Mouse (Mus musculus): ENCODE measurements around the gene Acacb. TPM values are rescaled to one million over a fixed set of nuclear protein-coding genes. Genes with fewer than 3 reads are reported as not detected.

Acacb gene
- total RNA-seq, 4 experiments from 2014 or later: 5.5 to 7.8 (median 6.4) TPM

DNA sequence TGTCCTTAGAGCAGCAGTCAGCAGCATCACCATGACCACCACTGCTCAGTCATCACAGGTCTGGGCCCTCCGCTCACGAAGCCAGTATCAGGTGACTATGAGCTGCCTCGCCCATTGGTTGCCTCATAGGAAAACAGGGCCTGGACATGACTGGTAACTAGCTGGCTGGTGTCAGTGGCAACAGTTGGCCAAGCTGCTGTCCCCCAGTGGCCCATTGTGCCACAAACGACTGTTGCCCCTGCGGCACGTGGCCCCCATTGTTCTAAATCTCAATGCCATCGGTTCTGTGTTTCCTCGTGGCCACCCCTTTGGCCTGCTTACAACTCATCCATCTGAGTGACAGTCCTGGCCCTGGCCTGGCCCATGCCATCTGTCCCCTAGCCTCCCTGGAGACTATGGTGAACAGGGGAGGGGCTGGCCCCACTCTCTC lies 117.7 kb downstream of the Acacb start:
- DNase-seq (ENCODE audit: low spot score in 2 of 2): no peak

DNA sequence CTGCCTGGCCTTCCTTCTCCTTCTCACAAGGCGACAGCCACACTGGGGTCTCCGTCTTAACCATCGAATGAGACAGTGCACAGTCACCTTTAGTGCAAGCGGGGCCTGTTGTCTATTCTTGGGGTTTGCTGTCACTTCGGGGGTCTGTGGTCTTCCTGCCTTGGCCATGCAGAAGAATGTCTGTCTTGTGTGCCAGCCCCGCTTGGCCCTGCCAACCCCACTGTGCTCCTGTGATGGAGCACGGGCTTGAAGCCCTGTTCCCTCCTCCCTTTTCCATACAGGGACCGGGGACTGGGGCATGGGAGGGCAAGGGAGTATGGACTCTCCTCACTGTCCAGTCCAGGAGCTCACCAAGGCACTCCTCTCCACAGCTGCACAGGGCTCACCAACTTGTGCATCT lies 118.5 kb downstream of the Acacb start:
- no peak for DNase-seq (ENCODE audit: low spot score in 2 of 2)

DNA sequence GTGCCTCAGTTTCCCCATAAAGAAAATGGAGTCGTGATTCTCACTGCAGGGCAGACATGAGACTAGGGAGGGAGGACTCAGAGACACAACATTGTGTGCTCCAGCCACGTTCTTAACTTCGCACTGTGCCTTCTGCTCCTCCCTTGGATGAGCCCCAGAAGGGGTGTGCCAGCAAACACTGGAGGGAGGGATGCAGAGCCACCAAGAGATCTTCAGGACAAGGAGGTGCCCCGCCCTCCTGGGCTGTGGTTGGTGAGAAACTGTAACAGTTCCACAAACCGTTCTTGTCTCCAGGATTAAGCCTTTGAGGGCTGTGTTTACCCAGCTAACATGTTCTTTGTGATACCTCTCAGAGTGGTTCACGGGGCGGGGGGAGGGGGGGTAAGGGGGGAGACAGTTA lies 122.3 kb downstream of the Acacb start:
- DNase-seq (ENCODE audit: low spot score in 2 of 2): no peak

DNA sequence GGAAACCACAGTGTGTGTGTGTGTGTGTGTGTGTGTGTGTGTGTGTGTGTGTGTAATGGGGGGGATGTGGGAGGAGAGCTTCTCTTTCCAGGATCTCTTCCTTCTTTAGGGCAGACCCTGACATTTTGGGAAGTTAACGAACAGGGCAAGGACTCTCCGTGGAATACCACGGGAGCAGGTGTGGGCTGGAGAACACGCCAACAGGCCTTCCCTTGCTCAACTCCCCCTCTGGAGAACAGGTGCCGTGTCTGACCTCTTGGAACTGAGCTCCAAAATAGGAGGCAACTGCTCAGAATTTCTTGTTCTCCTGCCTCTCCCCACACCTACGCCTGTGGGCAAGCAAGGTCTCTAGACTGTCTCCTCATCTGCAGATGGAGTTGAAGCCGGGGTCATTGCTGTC lies 123.2 kb downstream of the Acacb start:
- DNase-seq (ENCODE audit: low spot score in 2 of 2): no peak

GRCm38 (mm10) chr5:114269984-114270383 lies 123.6 kb downstream of the Acacb start:
- DNase-seq (ENCODE audit: low spot score in 2 of 2): no peak

GRCm38 (mm10) chr5:114273693-114274402 lies 127.5 kb downstream of the Acacb start, which contains the start of gene Foxn4:
Foxn4 (minus strand) TSS chr5:114273807.
- no peak for DNase-seq (ENCODE audit: low spot score in 2 of 2)

- no peak for DNase-seq (ENCODE audit: low spot score in 2 of 2)
Observed at GRCm38 (mm10) chr5:114275339-114275738, 129.0 kb downstream of the Acacb start.

DNA sequence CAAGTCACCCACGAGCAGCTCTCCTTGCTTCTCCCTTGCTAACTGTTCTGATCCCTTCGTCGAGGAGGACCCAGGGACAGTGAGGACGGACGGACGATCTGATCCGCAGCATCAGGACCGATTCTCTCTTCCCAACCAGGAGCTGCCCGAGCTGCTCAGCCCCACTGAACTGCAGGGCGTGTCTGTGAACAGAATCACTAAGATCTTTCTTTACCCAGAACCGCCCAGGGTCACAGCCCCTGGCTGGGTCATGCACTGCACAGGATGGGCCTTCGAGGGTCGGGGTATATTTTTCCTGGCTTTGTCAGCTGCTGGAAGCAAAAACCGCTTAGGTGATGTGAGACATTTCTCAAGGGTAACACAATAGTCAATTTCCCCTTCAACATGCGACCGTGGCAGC lies 129.7 kb downstream of the Acacb start:
- no peak for DNase-seq (ENCODE audit: low spot score in 2 of 2)

DNA sequence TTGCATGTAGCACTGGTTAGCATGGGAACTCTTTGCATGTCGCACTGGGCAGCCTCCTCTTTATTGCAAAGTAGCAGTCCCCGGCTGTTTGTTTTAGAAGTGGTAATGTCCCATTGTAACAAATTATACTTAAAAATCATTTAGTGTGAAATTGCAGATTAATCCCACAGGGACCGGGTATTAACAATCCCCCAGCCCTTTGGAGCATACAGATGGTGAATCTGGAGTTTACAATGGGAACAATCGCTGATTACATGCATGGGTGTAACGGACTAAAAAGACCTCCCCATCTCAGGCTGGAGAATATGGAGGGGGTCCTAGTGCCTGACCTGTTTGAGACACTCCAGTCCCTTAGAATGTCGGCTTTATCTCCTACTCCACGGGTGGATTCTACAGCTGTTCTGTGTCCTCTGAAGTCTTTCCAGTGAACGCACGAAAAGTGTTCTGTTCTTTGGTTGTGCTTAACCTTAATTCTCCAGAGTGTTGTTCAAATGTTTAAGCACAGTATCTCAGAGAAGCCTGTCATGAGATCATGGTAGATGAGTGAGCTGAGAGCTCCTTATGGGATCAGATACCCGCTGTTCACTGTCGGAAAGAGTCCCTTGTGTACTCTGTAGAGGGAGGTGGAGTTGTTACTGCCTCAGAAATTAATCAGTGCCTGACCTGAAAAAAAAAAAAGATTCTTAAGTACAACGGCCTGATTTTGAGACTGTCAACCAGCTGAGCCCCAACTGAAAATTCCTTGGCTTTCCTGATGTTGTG lies 133.2 kb downstream of the Acacb start:
- no peak for DNase-seq (ENCODE audit: low spot score in 2 of 2)

- DNase-seq (ENCODE audit: low spot score in 2 of 2): no peak
Observed at GRCm38 (mm10) chr5:114282346-114282745, 136.0 kb downstream of the Acacb start.

- peak in 1 of 2 experiments; percentile 24 for DNase-seq (ENCODE audit: low spot score in 2 of 2)
Observed at GRCm38 (mm10) chr5:114284604-114285397, 138.5 kb downstream of the Acacb start.

- DNase-seq (ENCODE audit: low spot score in 2 of 2): peak in 1 of 2 experiments; percentile 11
Observed at GRCm38 (mm10) chr5:114285398-114285700, 139.0 kb downstream of the Acacb start.

GRCm38 (mm10) chr5:114286102-114286501 lies 139.8 kb downstream of the Acacb start:
- DNase-seq (ENCODE audit: low spot score in 2 of 2): no peak

DNA sequence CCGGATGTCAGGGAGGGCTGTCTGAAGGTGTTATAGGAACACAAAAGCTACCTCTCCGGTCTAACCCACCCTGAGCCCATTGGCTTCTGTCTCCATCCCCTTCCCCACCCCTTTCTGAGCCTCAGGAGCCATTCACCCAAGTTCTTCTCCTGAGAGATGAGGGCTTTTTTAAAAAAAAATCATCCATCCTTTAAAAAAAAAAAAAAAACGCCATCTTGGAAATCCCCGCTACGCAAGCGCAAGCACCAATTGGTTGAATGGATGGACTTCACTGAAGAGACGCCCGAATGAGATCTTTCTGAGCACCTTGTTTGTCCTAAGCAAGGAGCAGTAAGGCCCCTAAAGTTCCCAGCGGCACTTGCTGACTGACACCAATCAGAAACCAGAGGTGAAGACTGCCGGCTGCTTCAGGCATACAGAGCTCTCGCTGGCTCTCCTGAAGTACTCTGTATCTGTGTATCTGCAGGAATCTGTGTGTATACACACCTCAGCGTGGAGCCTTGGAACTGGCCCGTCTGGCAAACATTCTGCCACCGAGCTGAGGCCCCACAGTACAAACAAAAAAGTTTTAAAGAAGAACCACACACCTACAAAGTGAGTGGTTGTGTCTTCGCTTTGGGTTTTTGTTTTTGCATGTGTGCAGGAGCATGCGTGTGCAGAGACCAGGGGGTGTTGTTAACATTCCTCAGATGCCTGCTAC lies 140.7 kb downstream of the Acacb start:
- no peak for DNase-seq (ENCODE audit: low spot score in 2 of 2)

GRCm38 (mm10) chr5:114288396-114288795 lies 142.1 kb downstream of the Acacb start:
- no peak for DNase-seq (ENCODE audit: low spot score in 2 of 2)

DNA sequence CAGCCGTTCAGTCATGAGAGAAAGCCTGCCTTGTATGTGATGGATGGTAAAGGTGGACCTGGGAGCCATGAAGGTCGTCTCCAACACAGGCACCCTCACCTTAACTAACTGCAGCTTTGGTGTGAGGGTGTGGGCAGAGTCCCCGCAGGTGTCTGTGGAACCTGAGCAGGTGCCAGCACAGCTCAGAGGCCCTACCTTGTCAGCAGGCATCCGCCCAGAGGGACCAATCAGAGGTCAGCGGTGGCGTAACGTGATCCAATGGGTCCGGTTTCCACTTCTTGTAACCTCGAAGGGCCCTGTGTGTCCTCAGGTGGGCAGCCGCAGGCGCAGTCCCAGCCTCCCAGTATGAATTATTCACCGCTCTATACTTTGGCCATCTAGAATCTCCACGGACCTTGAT lies 142.5 kb downstream of the Acacb start, which contains the start of gene Myo1h:
Gene Myo1h, plus strand, starts transcription at position 293 of the 400 bp plus-strand sequence.
- DNase-seq (ENCODE audit: low spot score in 2 of 2): no peak

GRCm38 (mm10) chr5:114290004-114290403 lies 143.7 kb downstream of the Acacb start:
- peak in 1 of 2 experiments; percentile 15 for DNase-seq (ENCODE audit: low spot score in 2 of 2)

DNA sequence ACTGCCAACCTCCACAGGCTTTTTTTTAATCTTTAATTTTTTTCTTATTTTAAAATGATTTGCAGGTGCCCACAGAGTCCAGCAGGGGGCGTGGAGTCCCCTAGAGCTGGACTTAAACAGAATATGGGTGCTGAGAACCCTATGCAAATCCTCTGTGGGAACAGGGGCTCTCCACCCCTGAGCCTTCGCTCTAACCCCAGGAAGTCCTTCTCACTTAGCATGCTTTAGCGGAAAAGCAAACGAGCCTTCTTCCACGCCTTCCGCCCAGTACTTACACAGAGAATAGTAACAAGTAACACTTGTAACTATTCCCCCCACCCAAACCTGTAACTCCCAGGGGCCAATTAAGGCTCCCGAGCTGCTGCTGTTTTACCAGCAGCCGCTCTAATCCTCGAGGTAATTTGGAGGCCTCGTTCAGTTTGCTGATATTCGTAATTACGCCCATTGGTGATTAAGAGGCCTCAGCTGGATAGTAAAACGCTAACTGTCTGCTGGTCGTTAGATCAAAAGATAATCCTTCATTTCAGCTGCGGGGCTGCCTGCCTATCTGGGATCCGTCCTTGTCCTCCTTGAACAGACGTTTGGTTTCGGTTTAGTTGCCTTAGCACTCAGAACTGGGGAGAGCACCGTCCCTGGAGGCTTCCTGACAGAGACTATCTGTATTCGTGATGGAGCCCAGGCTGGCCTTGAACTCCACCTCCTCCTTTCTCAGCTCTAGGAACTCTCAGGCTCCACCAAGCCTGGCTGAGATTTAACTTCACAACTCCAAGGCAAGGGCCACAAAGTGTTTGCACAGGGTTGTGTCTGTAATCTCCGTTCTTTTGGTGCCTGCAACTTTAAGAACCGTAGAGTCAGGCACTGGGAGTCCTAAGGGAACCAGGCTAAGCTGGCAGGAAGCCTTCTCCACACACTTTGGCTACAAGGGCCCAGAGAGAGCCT lies 150.6 kb downstream of the Acacb start:
- no peak for DNase-seq (ENCODE audit: low spot score in 2 of 2)

- no peak for DNase-seq (ENCODE audit: low spot score in 2 of 2)
Observed at GRCm38 (mm10) chr5:114298212-114298894, 152.0 kb downstream of the Acacb start.
